Mouse (Mus musculus) ovary, postnatal 10 days (tissue): ENCODE measurements around the gene Rgmb.

Source experiments
- DNase-seq: peaks from one replicate; pipeline ENCODE4 v3.0.0; 2022; ENCODE audit warnings: low spot score

Gene Rgmb

GRCm38 (mm10) chr17:15821706-15822105, 9.1 kb downstream of the Rgmb start:
- DNase-seq, result no peak

DNA sequence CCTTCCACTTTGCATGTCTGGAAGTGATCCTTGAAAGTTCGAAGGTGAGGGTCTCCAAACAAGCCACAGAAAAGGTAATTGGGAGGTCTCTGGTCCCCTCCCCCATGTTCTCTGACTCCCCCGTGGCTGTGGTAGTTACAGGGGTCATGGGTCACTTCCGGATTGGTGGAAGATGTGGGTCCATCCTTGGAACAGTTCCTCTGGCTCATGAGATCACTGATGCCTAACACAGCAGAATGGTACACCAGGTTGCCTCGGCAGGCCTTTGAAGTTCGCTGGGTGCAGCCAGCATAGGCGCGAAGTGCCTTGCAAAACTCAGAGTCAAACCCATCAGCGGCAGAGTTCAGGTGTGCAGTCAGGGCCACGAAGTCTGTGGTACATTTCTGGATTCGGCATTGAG, 10.1 kb downstream of the Rgmb start:
- no peak for DNase-seq

DNA sequence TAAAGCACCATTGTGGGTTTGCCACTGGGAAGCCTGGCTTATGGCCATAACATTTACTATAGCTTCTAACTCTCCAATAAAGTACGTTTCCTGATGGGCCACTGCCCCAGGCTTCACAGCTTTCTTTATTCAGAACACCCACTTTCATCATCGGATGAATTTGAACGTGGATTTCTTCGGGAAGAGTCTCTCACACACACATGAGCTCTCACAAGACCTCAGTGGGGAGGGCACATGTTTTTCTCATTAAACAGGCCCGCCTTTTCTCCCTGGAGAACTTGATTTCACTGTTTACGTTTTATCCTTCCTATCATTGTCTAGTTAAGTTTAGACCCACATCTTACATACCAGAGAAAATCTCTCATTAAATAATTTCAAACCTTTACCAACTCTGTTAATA, 10.7 kb downstream of the Rgmb start:
- no peak for DNase-seq

DNA sequence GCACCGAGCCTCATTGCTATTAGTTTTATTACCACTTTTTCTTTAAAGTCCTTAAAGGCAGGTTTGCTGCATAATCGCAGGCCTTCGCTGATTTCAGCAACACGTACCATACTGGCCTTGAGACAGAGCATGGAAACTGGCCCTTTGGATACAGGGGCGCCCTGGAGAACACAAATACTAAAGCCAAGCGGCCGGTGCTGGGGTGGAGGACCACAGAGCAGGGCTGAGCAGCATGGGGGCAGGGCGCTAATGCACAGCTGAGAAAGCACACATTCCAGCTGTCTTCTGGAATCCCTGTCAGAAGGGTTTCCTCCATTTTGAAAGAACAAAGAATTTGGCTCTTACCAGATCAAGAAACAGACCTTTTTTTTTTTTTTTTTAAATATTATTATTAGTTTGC, 12.5 kb downstream of the Rgmb start:
- no peak for DNase-seq

DNA sequence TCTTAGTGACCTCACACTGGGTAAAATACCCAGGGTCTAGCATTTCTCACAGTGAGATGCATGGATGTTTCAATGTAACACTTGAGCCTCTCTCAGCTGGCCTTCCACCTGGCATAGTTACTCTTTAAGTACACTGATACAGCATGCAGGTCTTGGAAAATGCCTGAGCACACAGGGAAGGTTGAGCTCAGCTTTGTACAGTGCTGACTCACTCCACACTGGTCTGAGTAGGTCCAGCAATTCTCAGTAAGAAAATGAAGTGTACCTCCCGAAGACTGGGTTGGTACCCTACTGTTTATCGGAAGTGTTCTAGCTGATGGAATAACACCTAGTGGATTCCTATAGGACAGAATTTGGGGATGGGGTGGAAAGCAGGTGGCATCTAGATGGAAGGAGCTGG, 13.2 kb downstream of the Rgmb start:
- no peak for DNase-seq

GRCm38 (mm10) chr17:15817096-15817450, 13.8 kb downstream of the Rgmb start:
- no peak for DNase-seq

GRCm38 (mm10) chr17:15816379-15817095, 14.3 kb downstream of the Rgmb start:
- no peak for DNase-seq

GRCm38 (mm10) chr17:15815312-15816018, 15.4 kb downstream of the Rgmb start:
- DNase-seq, result no peak

GRCm38 (mm10) chr17:15813658-15814212, 17.1 kb downstream of the Rgmb start:
- no peak for DNase-seq

GRCm38 (mm10) chr17:15812136-15812778, 18.6 kb downstream of the Rgmb start:
- DNase-seq, result no peak

GRCm38 (mm10) chr17:15809949-15810348, 20.9 kb downstream of the Rgmb start:
- no peak for DNase-seq

GRCm38 (mm10) chr17:15808468-15809374, 22.1 kb downstream of the Rgmb start:
- DNase-seq, result no peak

DNA sequence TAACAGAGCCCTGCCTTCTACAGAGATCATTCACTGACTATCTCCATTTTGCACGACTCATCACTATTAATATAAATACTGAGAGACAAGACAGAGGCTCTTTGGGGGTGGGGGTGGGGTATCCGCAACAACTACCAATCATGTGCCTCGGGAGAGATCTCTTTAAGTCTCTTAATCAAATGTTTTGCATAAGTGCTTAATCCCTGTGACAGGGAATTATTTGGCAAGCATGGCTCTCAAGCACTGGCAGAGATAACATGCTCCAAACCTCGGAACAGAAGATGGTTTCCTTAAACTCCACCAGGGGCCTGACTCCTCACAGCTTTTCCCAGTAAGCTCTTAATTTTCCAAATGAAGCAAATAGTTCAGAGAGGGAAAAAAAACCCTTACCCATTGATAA, 22.8 kb downstream of the Rgmb start:
- no peak for DNase-seq

GRCm38 (mm10) chr17:15807295-15807984, 23.4 kb downstream of the Rgmb start:
- DNase-seq, result no peak

DNA sequence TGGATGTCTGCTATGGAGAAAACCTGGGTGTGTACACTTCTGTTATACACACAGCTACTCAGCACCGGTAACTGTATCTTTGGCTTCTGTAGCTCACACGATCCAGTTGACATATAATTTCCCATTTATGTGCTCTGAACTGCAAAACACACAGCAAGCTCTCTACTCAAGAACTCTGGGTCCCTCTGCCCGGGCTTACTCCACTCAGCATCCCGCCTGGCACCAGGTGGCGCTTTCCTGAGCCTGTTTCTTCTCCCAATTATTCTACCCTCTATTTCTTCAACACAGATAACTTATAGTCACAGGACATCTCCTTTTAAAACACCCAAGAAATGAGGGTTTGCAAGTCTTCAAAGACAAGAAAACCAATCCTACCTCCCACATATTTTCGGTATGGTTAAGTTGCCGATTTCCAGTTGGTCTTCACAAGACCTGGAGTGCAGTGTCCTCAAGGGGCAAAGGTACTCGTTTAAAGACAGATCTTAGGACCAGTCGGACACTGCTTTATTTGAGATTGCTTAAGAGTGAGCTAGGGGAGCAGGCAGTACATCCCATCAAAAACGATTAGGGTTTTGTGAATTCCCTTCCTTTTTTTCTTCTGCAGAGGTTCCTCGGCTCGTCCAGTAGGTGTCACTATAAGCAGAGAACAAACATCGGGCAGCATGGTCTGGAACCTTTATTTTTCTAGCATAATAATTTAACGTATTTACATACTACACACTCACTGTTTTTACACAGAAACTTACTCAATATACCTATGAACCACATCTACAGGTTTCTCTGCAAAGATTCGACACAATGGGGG, 26.6 kb downstream of the Rgmb start:
- DNase-seq, result no peak

GRCm38 (mm10) chr17:15799195-15799793, 31.5 kb downstream of the Rgmb start:
- no peak for DNase-seq

GRCm38 (mm10) chr17:15790716-15791115, 40.1 kb downstream of the Rgmb start:
- no peak for DNase-seq

GRCm38 (mm10) chr17:15787036-15787435, 43.8 kb downstream of the Rgmb start:
- DNase-seq, result no peak

DNA sequence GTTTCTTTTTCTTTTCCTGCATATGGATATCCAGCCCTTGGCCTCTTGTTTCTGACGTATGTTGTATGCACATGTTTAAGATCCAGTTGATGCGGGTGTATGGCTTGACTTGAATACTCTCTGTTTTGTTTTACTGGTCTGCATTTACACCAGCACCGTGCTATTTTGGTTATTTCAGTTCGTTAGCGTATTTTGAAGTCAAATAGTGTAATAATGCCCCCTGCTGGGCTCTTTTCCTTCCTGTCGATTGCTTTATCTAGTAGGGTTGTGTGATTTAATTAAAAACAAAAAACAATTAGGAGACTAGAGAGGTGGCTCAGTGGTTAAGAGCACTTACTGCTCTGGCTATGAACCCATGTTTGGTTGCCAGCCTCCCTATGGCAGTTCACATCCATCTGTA, 52.9 kb downstream of the Rgmb start:
- DNase-seq, result no peak

DNA sequence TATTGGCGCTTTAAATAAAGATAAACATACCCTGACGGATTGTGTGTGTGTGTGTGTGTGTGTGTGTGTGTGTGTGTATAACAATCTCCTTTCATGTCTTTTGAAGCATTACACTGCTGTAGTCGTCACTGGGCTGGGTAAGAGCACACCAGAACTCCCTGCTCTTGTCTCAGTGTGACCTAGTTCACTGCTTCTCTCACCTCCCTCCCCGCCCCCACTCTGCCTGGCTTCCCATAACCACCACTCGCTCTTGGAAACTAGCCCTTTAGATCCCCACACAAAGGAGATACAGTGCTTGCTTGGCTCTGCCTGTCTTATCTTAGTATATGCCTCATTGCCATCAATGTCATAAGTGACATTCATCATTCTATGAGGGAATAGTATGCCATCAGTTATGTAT, 54.5 kb downstream of the Rgmb start:
- no peak for DNase-seq
